Mouse (Mus musculus) granulocyte monocyte progenitor cell, adult 5-6 weeks (primary cell): ENCODE data around the gene Slpi. TPM values are rescaled to one million over a fixed set of nuclear protein-coding genes. Genes with fewer than 3 reads are reported as not detected.

ENCODE experiments used
- ATAC-seq: replicated peaks from 2 replicates; pipeline ENCODE4 v1.8.0; 2016; ENCODE audit warnings: mild to moderate bottlenecking, moderate TSS enrichment, inconsistent platforms; ENCODE audit not compliant: poor library complexity, severe bottlenecking
- total RNA-seq, 2 experiments: library from RNA; stranded (forward) in 1 of 2; stranded (reverse) in 1 of 2; fragments of 200-712, 200-1000 nt in 1 of 2; fragments of >200 nt in 1 of 2; fragmentation: Nextera tagmentation in 1 of 2; gene quantifications; 2 replicates each; pipeline ENCODE4 v1.2.3; 2014 to 2017

Slpi gene
- total RNA-seq, 2 experiments from 2014 or later, result 49.3 to 228 TPM

DNA sequence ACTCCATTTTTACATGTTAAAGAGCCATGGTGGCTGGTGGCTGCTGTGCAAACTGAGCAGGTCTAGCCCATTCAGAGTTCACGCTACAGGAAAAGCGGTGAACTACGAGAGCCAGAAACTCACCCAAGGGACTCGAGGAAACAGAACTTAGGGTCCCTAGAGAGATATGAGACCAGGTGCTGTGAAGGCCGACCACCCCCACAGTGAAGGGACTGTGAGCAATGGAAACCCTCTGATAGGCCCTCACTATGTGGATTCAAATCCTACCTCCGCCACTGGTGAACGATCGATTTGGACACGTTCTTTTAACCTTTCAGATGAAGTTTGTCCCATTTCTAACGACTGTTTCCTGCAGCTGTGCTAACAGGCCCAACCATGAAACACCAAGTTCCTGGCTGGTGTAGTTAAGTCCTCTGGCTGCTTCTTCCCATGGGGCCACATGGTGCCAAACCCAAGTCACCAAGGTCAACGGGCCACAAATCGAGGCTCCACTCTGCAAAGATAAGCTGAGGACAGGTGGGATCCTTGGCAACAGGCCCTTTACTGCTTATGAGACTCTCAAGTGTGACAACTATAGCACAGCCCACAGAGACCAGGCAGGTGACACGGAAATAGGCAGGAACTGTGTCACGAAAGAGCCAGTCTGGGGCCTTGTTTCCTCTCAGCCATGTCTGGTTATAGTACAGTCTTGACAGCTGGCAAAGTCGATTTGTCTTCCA is 33.9 kb upstream of the Slpi start:
- no peak for ATAC-seq

GRCm38 (mm10) chr2:164421979-164422378 is 33.1 kb upstream of the Slpi start:
- no peak for ATAC-seq

- ATAC-seq, result no peak
Measured at GRCm38 (mm10) chr2:164421306-164421705, 32.4 kb upstream of the Slpi start.

DNA sequence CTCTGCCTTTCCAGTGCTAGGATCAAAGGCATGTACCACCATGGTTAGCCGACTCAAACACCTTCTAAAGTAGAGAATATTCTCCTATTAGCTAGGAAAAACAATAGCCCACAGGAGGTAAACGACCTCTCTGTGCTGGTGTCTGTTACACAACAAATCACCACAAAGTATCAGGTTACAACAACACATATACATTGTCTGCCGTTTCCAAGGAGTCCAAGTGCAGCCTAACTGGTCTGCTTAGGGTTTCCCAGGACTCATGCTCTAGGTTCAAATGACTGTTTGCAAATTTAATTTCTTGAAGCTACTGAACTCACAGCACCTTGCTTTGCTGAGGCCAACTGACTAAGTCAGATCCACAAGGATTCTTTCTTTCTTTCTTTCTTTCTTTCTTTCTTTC is 30.6 kb upstream of the Slpi start:
- ATAC-seq, result no peak

- ATAC-seq, result no peak
Measured at GRCm38 (mm10) chr2:164418308-164418875, 29.5 kb upstream of the Slpi start.

- no peak for ATAC-seq
Measured at GRCm38 (mm10) chr2:164417198-164417597, 28.3 kb upstream of the Slpi start.

DNA sequence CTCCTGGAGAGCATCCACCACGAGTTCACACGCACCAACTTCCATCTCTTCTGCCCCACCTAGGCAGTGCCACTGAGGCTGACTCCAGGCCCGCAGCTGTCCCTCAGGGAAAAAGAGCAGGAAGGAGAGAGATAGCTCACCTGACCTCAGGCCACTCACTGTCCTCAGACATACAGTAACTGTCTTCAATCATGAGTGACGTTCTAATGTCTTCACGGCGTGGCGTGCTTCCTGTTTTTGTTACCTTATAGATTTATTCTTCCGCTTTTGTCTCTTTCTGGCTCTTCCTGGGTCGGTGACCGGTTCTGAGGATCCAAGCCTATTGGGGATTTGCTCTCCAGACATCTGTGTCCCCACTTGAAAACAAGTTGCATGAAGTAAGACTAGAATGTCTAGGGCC is 25.7 kb upstream of the Slpi start:
- ATAC-seq, result 0 out of 2 replicates have a peak, but pooled peaks have one; percentile 3

DNA sequence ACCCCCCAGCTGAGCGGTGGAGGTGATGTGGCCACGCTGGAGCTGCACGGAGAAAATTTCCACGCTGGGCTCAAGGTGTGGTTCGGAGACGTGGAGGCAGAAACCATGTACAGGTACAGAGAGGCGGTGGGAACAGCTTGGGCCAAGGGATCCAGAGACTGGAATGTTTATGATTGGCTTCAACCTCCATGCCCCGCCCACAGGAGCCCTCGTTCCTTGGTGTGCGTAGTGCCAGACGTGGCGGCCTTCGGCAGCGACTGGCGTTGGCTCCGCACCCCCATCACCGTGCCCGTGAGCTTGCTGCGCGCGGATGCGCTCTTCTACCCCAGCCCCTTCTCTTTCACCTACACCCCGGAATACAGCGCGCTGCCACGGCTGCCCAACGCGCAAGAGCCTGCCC is 25.3 kb upstream of the Slpi start:
- no peak for ATAC-seq

DNA sequence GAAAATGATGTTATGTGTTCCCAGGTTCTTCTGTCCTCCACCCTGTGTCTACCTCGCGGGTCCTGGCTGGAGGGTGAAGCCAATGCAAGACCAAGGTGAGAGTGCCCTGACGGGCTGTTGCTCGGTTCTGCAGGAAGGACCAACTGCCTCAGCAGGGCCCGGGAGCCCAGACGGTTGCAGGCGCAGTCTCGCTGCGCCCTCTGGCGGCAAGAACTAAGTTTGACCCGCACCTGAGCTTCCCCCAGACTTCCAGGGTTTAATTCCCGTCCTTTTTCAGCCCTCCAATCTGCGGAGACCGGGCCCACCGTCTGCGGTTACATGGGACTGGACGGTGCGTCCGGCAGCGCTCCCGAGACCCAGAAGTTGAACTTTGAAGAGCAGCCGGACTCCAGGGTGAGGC is 18.8 kb upstream of the Slpi start:
- peak; percentile 68 for ATAC-seq

- no peak for ATAC-seq
Measured at GRCm38 (mm10) chr2:164405519-164405918, 16.6 kb upstream of the Slpi start.

- ATAC-seq, result no peak
Measured at GRCm38 (mm10) chr2:164405060-164405459, 16.2 kb upstream of the Slpi start, which contains the start of gene Matn4. Gene Matn4 (minus strand): TSS chr2:164405160.

DNA sequence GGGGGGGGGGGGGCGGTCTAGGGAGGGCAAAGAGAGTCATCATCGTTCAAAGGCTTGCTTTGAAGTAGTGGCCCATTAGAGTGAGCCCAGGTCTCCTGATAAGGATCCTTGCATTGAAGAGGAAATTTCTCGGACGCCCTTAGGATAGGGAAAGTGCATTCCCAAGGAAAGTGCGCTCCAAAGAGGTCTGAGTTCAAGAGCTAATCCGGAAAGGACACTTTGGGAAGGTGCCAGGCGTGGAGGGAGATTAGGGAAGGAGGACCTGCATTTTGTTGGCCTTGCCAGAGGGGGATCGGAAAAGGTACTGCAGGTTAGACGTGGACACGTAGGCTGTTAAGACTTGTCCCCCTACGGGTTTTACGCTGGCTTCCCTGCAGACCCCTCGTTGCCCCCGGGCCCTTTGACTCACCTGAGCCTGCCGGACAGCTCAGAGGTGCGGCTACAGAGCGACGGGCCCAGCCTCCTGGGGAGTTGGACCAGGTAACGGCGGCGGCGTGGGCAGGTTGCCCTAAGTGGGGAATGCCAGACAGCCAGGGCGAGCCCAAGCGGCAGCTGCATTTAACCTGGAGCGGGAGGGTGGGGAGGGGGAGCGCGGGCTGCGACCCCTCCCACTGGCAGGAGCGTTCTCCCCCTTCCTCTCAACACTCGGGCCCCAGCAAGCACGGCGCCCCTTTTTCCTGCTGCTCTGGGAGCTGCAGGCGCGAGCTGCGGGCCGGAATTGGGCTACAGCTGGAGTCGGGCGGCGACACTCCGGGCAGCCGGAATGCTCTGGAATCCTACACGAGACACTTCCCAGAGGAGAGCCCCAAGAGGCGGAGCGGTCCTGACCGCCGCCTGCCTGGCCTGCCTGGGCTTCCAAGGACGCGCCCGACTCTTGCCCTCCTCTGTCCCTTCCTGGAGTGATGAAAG is 15.4 kb upstream of the Slpi start:
- ATAC-seq, result no peak

DNA sequence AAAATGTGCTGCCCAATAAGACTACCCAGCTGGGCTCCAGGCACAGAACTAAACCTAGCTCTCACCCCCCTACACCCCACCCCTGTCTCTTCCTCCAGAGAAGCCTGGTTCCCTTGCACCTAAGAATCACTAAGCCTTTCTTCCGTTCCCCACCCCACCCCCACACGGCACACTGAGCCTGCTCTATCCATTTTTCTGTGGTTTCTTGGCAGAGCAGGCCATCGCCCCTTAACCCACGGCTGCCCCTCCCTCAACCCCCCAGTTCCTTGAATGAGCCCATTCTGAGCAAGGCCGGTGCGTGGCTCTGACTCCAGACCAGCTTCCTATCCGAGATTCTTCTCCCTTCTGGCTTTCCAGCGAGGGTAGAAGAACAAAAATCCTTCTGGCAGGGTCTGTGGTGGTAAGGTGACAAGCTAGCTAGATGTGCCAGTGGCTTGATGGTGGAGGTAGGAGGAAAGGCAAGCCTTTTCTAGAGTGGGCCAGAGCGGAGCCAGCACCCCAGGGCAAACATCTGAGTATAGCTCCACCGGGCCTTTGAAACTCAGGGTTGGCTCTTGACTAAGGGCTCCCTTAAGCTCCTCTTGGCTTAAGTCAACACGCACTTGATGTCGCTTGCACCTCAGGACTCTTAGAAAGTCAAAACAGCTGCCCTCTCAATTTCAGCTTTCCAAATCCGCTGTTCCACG is 14.6 kb upstream of the Slpi start:
- ATAC-seq, result no peak

DNA sequence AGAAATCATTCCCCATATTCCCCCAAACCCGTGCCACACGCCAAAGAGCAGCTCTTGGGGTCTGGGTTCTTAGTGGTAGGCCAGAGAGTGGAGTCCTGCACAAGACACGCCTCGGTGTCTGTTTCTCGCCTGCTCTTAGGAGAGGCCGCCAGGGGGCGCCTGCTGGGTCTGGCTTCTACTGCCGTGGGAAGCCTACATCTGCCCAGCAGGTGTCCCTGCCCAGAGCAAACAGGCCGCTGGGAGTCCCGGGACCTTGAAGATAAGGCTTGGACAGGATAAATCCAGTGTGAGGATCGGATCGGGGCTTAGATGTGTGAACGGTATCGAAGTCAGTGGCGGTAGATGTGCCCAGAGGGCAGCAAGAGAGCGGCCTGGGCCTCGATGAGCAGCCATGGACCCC is 14.0 kb upstream of the Slpi start, which contains the start of gene Rbpjl:
Gene Rbpjl (plus strand): TSS at position 236 of the 400 bp plus-strand sequence.
- ATAC-seq, result peak; percentile 81

- peak; percentile 17; the same call in 1 of the 2 replicates for ATAC-seq
Measured at GRCm38 (mm10) chr2:164396911-164397310, 8.0 kb upstream of the Slpi start.

- ATAC-seq, result peak; percentile 75
Measured at GRCm38 (mm10) chr2:164396076-164396475, 7.2 kb upstream of the Slpi start.

DNA sequence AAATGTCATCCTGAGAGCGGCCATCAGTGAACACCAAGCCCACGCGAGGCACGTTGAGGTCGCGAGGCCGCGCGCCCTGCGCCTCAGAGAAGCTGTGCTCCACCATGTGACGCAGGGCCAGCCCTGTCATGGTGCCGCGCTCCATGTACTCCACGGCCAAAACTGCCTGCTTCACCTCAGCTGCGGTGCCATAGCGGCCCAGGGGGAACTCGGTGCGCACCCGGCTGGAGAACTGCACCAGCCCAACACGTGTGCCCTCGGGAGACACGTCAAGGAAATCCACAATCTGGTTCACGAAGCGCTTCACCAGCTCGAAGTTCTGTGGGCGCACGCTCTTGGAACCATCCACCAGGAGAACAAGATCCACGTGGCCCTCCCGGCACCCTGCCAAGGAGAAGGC is 4.2 kb upstream of the Slpi start:
- no peak for ATAC-seq

GRCm38 (mm10) chr2:164389499-164389898 is 604 bp upstream of the Slpi start:
- ATAC-seq, result peak; percentile 80

GRCm38 (mm10) chr2:164386953-164387352 is 1.9 kb downstream of the Slpi start:
- peak; percentile 53 for ATAC-seq
